Mouse (Mus musculus) midbrain, embryonic 16.5 days (tissue): ENCODE results near the gene Kbtbd4. TPM values are rescaled to one million over a fixed set of nuclear protein-coding genes. Genes with fewer than 3 reads are reported as not detected.

ENCODE experiments used
- ATAC-seq: fragments of 200-750 bp; cut with Nextera tagmentation; 2 replicates; pipeline ENCODE4 v1.8.0; 2017; ENCODE audit warnings: moderate TSS enrichment
- H3K27ac ChIP-seq: fragments of 300-500 bp; sonication (generic); 2 replicates; pipeline ENCODE4 v1.5.1; 2014; ENCODE audit warnings: mild to moderate bottlenecking, low read length, mixed read lengths
- H3K27me3 ChIP-seq: fragments of 300-500 bp; sonication (generic); 2 replicates; pipeline ENCODE4 v1.6.1; 2014; ENCODE audit warnings: low read depth, low read length, mixed read lengths; ENCODE audit not compliant: control insufficient read depth, insufficient read depth
- H3K36me3 ChIP-seq: fragments of 300-500 bp; sonication (generic); 2 replicates; pipeline ENCODE4 v1.6.1; 2014; ENCODE audit warnings: mild to moderate bottlenecking, low read length, moderate library complexity, mixed read lengths; ENCODE audit not compliant: control insufficient read depth, insufficient read depth
- H3K4me1 ChIP-seq: fragments of 300-500 bp; sonication (generic); 2 replicates; pipeline ENCODE4 v1.6.1; 2014; ENCODE audit warnings: mild to moderate bottlenecking, low read length, mixed read lengths; ENCODE audit not compliant: control insufficient read depth, insufficient read depth
- H3K4me2 ChIP-seq: fragments of 300-500 bp; sonication (generic); 2 replicates; pipeline ENCODE4 v1.6.1; 2014; ENCODE audit warnings: mild to moderate bottlenecking, low read length, mixed read lengths
- H3K4me3 ChIP-seq: fragments of 300-500 bp; sonication (generic); 2 replicates; pipeline ENCODE4 v1.5.1; 2014; ENCODE audit warnings: low read depth, mild to moderate bottlenecking, low read length, moderate library complexity, mixed read lengths
- H3K9ac ChIP-seq: fragments of 300-500 bp; sonication (generic); 2 replicates; pipeline ENCODE4 v1.6.1; 2014; ENCODE audit warnings: low read depth, low read length, mixed read lengths
- H3K9me3 ChIP-seq: fragments of 300-500 bp; sonication (generic); replicated peaks from 2 replicates; pipeline ENCODE4 v1.6.1; 2014; ENCODE audit warnings: mild to moderate bottlenecking, low read length, mixed read lengths; ENCODE audit not compliant: control insufficient read depth, poor library complexity, severe bottlenecking
- WGBS: fragments of 180-500 bp; shearing (Covaris S2); extraction: QIAGEN DNeasy Blood & Tissue Kit; methylation state at CpG from one replicate; pipeline ENCODE4 v1.1.7; 2014; 5-methylcytosine and 5-hydroxymethylcytosine counted together
- polyA plus RNA-seq: library from polyadenylated mRNA; unstranded; fragments of >200 nt; fragmentation: Nextera tagmentation; extraction: Ambion mirVana; gene quantifications from 2 replicates; pipeline ENCODE4 v1.2.1, GENCODE M21; 2015

Gene Kbtbd4
- 61.6 and 62.6 TPM in 2 replicates for polyA plus RNA-seq

- peak within 1 kb of the TSS; percentile 83 for H3K4me2 ChIP-seq
- H3K4me3 ChIP-seq, result peak within 1 kb of the TSS; percentile 92
- H3K27ac ChIP-seq, result peak within 1 kb of the TSS; percentile 96
- no peaks in the 10 kb centered on the region for H3K27me3 ChIP-seq
- peak; percentile 94 for ATAC-seq
- no peaks in the 10 kb centered on the region for H3K9me3 ChIP-seq
- peaks cover 29% of the 10 kb centered on the region for H3K4me1 ChIP-seq
- H3K36me3 ChIP-seq, result peaks cover 18% of the 10 kb centered on the region
- peak within 1 kb of the TSS; percentile 99 for H3K9ac ChIP-seq
- WGBS, result under 1% methylated on average over 41 of the region's 43 CpGs
These were observed at the start of gene Kbtbd4, which contains the start of gene Ndufs3 for GRCm38 (mm10) chr2:90904076-90904855. Gene Kbtbd4 (plus strand): TSS chr2:90904740. Gene Ndufs3 (minus strand): TSS chr2:90904827.

DNA sequence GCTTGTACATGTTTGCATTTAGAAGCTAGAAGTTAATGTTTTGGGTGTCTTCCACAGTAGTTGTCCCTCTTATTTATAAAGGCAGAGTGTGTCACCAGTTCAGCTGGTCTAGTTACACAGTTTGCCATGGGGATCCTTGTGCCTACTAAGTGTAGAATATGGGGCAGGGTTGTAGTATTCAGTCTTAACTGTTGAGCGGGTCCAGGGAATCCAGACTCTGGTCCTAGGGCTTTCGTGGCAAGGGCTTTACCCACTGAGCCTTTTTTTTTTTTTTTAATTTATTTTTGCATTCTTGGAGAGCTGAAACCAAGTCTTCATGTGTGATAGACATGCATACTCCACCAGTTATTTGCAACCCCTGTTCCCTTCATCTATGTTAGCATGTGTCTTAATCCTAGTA is 43.1 kb upstream of the Kbtbd4 start:
- H3K4me1 ChIP-seq, result no peaks in the 10 kb centered on the region
- WGBS, result 95% methylated on average over 2 of the region's 2 CpGs
- no peak overlapping the region for H3K4me2 ChIP-seq
- no peak overlapping the region for H3K9ac ChIP-seq
- no peak for ATAC-seq
- H3K4me3 ChIP-seq, result no peak overlapping the region
- H3K36me3 ChIP-seq, result peaks cover 15% of the 10 kb centered on the region
- no peak overlapping the region for H3K27ac ChIP-seq
- no peaks in the 10 kb centered on the region for H3K27me3 ChIP-seq
- no peaks in the 10 kb centered on the region for H3K9me3 ChIP-seq

DNA sequence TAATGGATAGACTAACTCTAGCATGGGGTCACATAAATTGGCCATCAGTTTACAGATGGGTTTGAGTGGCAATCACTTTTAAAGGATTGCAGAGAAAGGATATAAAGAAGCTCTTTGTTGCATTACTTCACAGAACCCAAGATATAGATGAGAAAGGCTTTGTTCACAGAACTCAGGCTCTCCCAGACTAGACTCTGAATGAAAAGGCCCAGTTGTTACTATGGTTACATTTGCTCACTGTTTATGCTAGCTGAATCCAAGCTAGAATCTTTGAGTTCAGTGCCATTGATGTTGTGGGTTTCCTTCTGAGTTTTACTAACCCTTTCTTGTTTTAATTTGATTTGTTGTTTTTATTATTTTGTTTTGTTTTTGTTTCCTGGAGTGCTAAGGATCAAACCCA is 40.4 kb upstream of the Kbtbd4 start:
- no peaks in the 10 kb centered on the region for H3K27me3 ChIP-seq
- H3K27ac ChIP-seq, result peak overlapping the region; percentile 55; the same call in 1 of the 2 replicates
- H3K9me3 ChIP-seq, result no peaks in the 10 kb centered on the region
- H3K9ac ChIP-seq, result no peak overlapping the region
- no peaks in the 10 kb centered on the region for H3K4me1 ChIP-seq
- H3K4me2 ChIP-seq, result no peak overlapping the region
- peaks cover 17% of the 10 kb centered on the region for H3K36me3 ChIP-seq
- no peak overlapping the region for H3K4me3 ChIP-seq
- ATAC-seq, result no peak

- H3K9me3 ChIP-seq, result no peaks in the 10 kb centered on the region
- no peak overlapping the region for H3K9ac ChIP-seq
- H3K27me3 ChIP-seq, result no peaks in the 10 kb centered on the region
- H3K27ac ChIP-seq, result no peak overlapping the region
- ATAC-seq, result peak; percentile 92
- no peak overlapping the region for H3K4me3 ChIP-seq
- 16% methylated on average over 3 of the region's 3 CpGs for WGBS
- no peak overlapping the region for H3K4me2 ChIP-seq
- peaks cover 14% of the 10 kb centered on the region for H3K36me3 ChIP-seq
- H3K4me1 ChIP-seq, result no peaks in the 10 kb centered on the region
These were observed 38.0 kb upstream of the Kbtbd4 start for GRCm38 (mm10) chr2:90866524-90866923.

- peaks cover 6% of the 10 kb centered on the region; the same call in 1 of the 2 replicates for H3K36me3 ChIP-seq
- H3K9ac ChIP-seq, result no peak overlapping the region
- WGBS, result 51% methylated on average over 4 of the region's 4 CpGs
- no peaks in the 10 kb centered on the region for H3K4me1 ChIP-seq
- no peak overlapping the region for H3K4me2 ChIP-seq
- no peaks in the 10 kb centered on the region for H3K27me3 ChIP-seq
- no peak overlapping the region for H3K27ac ChIP-seq
- H3K9me3 ChIP-seq, result no peaks in the 10 kb centered on the region
- no peak overlapping the region for H3K4me3 ChIP-seq
- ATAC-seq, result no peak
These were observed 34.4 kb upstream of the Kbtbd4 start for GRCm38 (mm10) chr2:90870136-90870601.

GRCm38 (mm10) chr2:90871180-90871961 is 33.2 kb upstream of the Kbtbd4 start:
- 0 out of 2 replicates have a peak, but pooled peaks cover 2% of the 10 kb centered on the region for H3K36me3 ChIP-seq
- no peak for ATAC-seq
- H3K4me3 ChIP-seq, result no peak overlapping the region
- H3K27ac ChIP-seq, result no peak overlapping the region
- no peaks in the 10 kb centered on the region for H3K9me3 ChIP-seq
- H3K9ac ChIP-seq, result no peak overlapping the region
- H3K4me1 ChIP-seq, result no peaks in the 10 kb centered on the region
- no peaks in the 10 kb centered on the region for H3K27me3 ChIP-seq
- H3K4me2 ChIP-seq, result no peak overlapping the region
- 62% methylated on average over 8 of the region's 8 CpGs for WGBS

- Histone ChIP-seq H3K4me3 (no peak overlapping the region), H3K4me1 (no peaks in the 10 kb centered on the region), H3K9me3 (no peaks in the 10 kb centered on the region), H3K27me3 (no peaks in the 10 kb centered on the region), H3K4me2 (no peak overlapping the region), H3K9ac (no peak overlapping the region), H3K27ac (no peak overlapping the region), H3K36me3 (0 out of 2 replicates have a peak, but pooled peaks cover under 1% of the 10 kb centered on the region)
- WGBS, result 81% methylated on average over 1 of the region's 1 CpGs
- ATAC-seq, result no peak
These were observed 30.5 kb upstream of the Kbtbd4 start for GRCm38 (mm10) chr2:90874025-90874424.

DNA sequence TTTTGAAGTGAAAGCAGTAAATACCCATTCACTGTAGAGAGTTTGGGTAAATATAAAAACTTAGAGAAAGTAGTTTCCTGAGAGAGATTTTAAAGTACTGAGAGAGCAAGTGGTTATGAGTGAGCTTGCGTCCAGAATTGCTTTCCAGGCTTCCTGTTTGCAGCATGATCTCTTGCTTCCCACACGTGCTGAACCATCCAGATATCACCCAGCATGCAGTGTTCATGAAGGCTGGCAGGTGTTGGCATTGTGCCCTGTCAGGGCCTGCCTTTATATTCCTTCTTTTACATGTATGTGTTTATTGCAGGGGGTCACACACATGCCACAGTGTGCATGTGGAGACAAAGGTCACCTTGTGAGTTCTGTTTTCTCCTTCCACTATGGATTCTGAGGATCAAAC is 29.3 kb upstream of the Kbtbd4 start:
- no peaks in the 10 kb centered on the region for H3K27me3 ChIP-seq

More for the DNA sequence above, 29.3 kb upstream of the Kbtbd4 start:
- Histone ChIP-seq H3K4me2 (no peak overlapping the region), H3K9ac (no peak overlapping the region), H3K4me3 (no peak overlapping the region), H3K27ac (no peak overlapping the region), H3K9me3 (no peaks in the 10 kb centered on the region), H3K36me3 (no peaks in the 10 kb centered on the region), H3K4me1 (peaks cover 7% of the 10 kb centered on the region)
- ATAC-seq, result no peak
- 70% methylated on average over 2 of the region's 2 CpGs for WGBS
